In genomic region chr12:67041865-67042264, GRCm38 (mm10) we compare ENCODE assay signal across 25 mouse cellular contexts.
"Had no signal": no experiment of that assay in that cellular context is flagged by ENCODE, and none has a peak within 500 bp of the region (broad histone marks: within the 10 kb centered on the region; RNA-seq: fewer than 3 reads in every experiment).

No protein-coding gene starts in this region.

- H3K36me3 ChIP-seq: heart, embryonic 13.5 days; heart, embryonic 15.5 days; hindbrain, embryonic 13.5 days; hindbrain, embryonic 15.5 days; kidney, embryonic 15.5 days; limb, embryonic 10.5 days; limb, embryonic 12.5 days; liver, embryonic 13.5 days had no signal

- H3K27me3 ChIP-seq: heart, embryonic 13.5 days; heart, embryonic 15.5 days; hindbrain, embryonic 13.5 days; hindbrain, embryonic 15.5 days; kidney, embryonic 15.5 days; limb, embryonic 12.5 days; liver, embryonic 13.5 days had no signal

- H3K4me1 ChIP-seq: heart, embryonic 13.5 days; heart, embryonic 15.5 days; kidney, embryonic 15.5 days; limb, embryonic 10.5 days; limb, embryonic 12.5 days; liver, embryonic 13.5 days had no signal

- H3K4me3 ChIP-seq: heart, embryonic 13.5 days; heart, embryonic 15.5 days; hindbrain, embryonic 13.5 days; hindbrain, embryonic 15.5 days; kidney, embryonic 15.5 days; layer of hippocampus, adult 2 months; left cerebral cortex, adult 2 months; limb, embryonic 10.5 days; limb, embryonic 12.5 days; liver, embryonic 13.5 days had no signal

- H3K9me3 ChIP-seq: heart, embryonic 13.5 days; heart, embryonic 15.5 days; hindbrain, embryonic 13.5 days; hindbrain, embryonic 15.5 days; kidney, embryonic 15.5 days; limb, embryonic 10.5 days; limb, embryonic 12.5 days; liver, embryonic 13.5 days had no signal

- H3K4me2 ChIP-seq: heart, embryonic 11.5 days; heart, embryonic 13.5 days; heart, embryonic 15.5 days; hindbrain, embryonic 13.5 days; hindbrain, embryonic 15.5 days; kidney, embryonic 15.5 days; limb, embryonic 12.5 days; liver, embryonic 11.5 days; liver, embryonic 13.5 days had no signal

- H3K27ac ChIP-seq: heart, embryonic 13.5 days; heart, embryonic 15.5 days; hindbrain, embryonic 13.5 days; hindbrain, embryonic 15.5 days; hindbrain, postnatal 0 days; kidney, embryonic 15.5 days; layer of hippocampus, adult 2 months; left cerebral cortex, adult 2 months; limb, embryonic 10.5 days; limb, embryonic 12.5 days; liver, embryonic 13.5 days had no signal

- DNase-seq: forebrain, postnatal 0 days; gastrocnemius, postnatal 14 days; gastrocnemius, postnatal 36 days; heart, adult 18-20 months; heart, postnatal 14 days; heart, postnatal 36 days; kidney, adult 18-20 months; kidney, adult 9 months; kidney, postnatal 10 days; kidney, postnatal 25 days; liver; liver, embryonic 13.5 days had no signal

- ATAC-seq: forebrain, postnatal 0 days; hindbrain, postnatal 0 days; intestine, embryonic 16.5 days had no signal

- H3K9ac ChIP-seq: forebrain, postnatal 0 days; heart, embryonic 13.5 days; heart, embryonic 15.5 days; hindbrain, embryonic 13.5 days; hindbrain, embryonic 15.5 days; kidney, embryonic 15.5 days; limb, embryonic 12.5 days; liver, embryonic 13.5 days had no signal
